Mouse (Mus musculus): ENCODE data around the gene Slc25a41. TPM values are rescaled to one million over a fixed set of nuclear protein-coding genes. Genes with fewer than 3 reads are reported as not detected.

Gene Slc25a41
- not detected in 2 replicates for polyA plus RNA-seq (2016; fragmentation: Nextera tagmentation; extraction: Ambion mirVana)

- no peaks in the 10 kb centered on the region for H3K36me3 ChIP-seq
- no peak within 1 kb of the TSS for H3K4me3 ChIP-seq
- 74% methylated on average over 8 of the region's 8 CpGs for WGBS
- no peaks in the 10 kb centered on the region for H3K9me3 ChIP-seq (replicated peaks)
- peaks cover 33% of the 10 kb centered on the region for H3K27me3 ChIP-seq (ENCODE audit: low read depth, poor library complexity, severe bottlenecking)
- H3K4me1 ChIP-seq = no peaks in the 10 kb centered on the region
- no peak for DNase-seq (ENCODE audit: low spot score)
- no peak within 1 kb of the TSS for H3K27ac ChIP-seq
Observed at GRCm38 (mm10) chr17:57041554-57041953, at the start of gene Slc25a41. Gene Slc25a41, minus strand, starts transcription at chr17:57041654.

- peaks cover 9% of the 10 kb centered on the region for H3K4me1 ChIP-seq
- H3K36me3 ChIP-seq = no peaks in the 10 kb centered on the region
- no peaks in the 10 kb centered on the region for H3K9me3 ChIP-seq (replicated peaks)
- DNase-seq (ENCODE audit: low spot score) = peak; percentile 42
- peak within 1 kb of the TSS; percentile 65; the same call in 1 of the 2 replicates for H3K27ac ChIP-seq
- H3K27me3 ChIP-seq (ENCODE audit: low read depth, poor library complexity, severe bottlenecking) = peaks cover 41% of the 10 kb centered on the region
- peak within 1 kb of the TSS; percentile 46 for H3K4me3 ChIP-seq
- WGBS = under 1% methylated on average over 31 of the region's 31 CpGs
Observed at GRCm38 (mm10) chr17:57087049-57087832, 45.8 kb upstream of the Slc25a41 start, which contains the start of gene Tubb4a. Gene Tubb4a, minus strand, starts transcription at chr17:57087782.

- no peak overlapping the region for H3K4me3 ChIP-seq
Observed at GRCm38 (mm10) chr17:57085970-57086757, 44.7 kb upstream of the Slc25a41 start.

GRCm38 (mm10) chr17:57082481-57082880, 41.0 kb upstream of the Slc25a41 start:
- H3K9me3 ChIP-seq (replicated peaks) = no peaks in the 10 kb centered on the region
- WGBS = 91% methylated on average over 5 of the region's 5 CpGs
- no peak overlapping the region for H3K27ac ChIP-seq
- H3K4me1 ChIP-seq = peaks cover 13% of the 10 kb centered on the region
- peaks cover 20% of the 10 kb centered on the region for H3K27me3 ChIP-seq (ENCODE audit: low read depth, poor library complexity, severe bottlenecking)
- H3K36me3 ChIP-seq = no peaks in the 10 kb centered on the region
- DNase-seq (ENCODE audit: low spot score) = no peak
- H3K4me3 ChIP-seq = no peak overlapping the region

More at GRCm38 (mm10) chr17:57085970-57086757, 44.7 kb upstream of the Slc25a41 start:
- H3K27ac ChIP-seq = no peak overlapping the region
- DNase-seq (ENCODE audit: low spot score) = no peak
- H3K27me3 ChIP-seq (ENCODE audit: low read depth, poor library complexity, severe bottlenecking) = peaks cover 41% of the 10 kb centered on the region
- H3K9me3 ChIP-seq (replicated peaks) = no peaks in the 10 kb centered on the region
- H3K36me3 ChIP-seq = no peaks in the 10 kb centered on the region
- 87% methylated on average over 11 of the region's 11 CpGs for WGBS
- peaks cover 9% of the 10 kb centered on the region for H3K4me1 ChIP-seq

- WGBS = 93% methylated on average over 31 of the region's 31 CpGs
Observed at GRCm38 (mm10) chr17:57081234-57081842, 39.9 kb upstream of the Slc25a41 start.

GRCm38 (mm10) chr17:57079919-57080318, 38.5 kb upstream of the Slc25a41 start:
- H3K27ac ChIP-seq = no peak overlapping the region
- 74% methylated on average over 3 of the region's 3 CpGs for WGBS
- no peak for DNase-seq (ENCODE audit: low spot score)
- no peaks in the 10 kb centered on the region for H3K27me3 ChIP-seq (ENCODE audit: low read depth, poor library complexity, severe bottlenecking)
- peaks cover 6% of the 10 kb centered on the region for H3K4me1 ChIP-seq
- no peaks in the 10 kb centered on the region for H3K36me3 ChIP-seq
- no peak overlapping the region for H3K4me3 ChIP-seq
- H3K9me3 ChIP-seq (replicated peaks) = no peaks in the 10 kb centered on the region

More at GRCm38 (mm10) chr17:57081234-57081842, 39.9 kb upstream of the Slc25a41 start:
- H3K27ac ChIP-seq = no peak overlapping the region
- peaks cover 6% of the 10 kb centered on the region for H3K4me1 ChIP-seq
- H3K27me3 ChIP-seq (ENCODE audit: low read depth, poor library complexity, severe bottlenecking) = peaks cover 8% of the 10 kb centered on the region
- no peak for DNase-seq (ENCODE audit: low spot score)
- H3K36me3 ChIP-seq = no peaks in the 10 kb centered on the region
- no peaks in the 10 kb centered on the region for H3K9me3 ChIP-seq (replicated peaks)
- H3K4me3 ChIP-seq = no peak overlapping the region

- H3K27me3 ChIP-seq (ENCODE audit: low read depth, poor library complexity, severe bottlenecking) = 0 out of 2 replicates have a peak, but pooled peaks cover 8% of the 10 kb centered on the region
- H3K36me3 ChIP-seq = no peaks in the 10 kb centered on the region
- H3K4me3 ChIP-seq = no peak within 1 kb of the TSS
- no peak for DNase-seq (ENCODE audit: low spot score)
- no peak within 1 kb of the TSS for H3K27ac ChIP-seq
- H3K4me1 ChIP-seq = peaks cover 6% of the 10 kb centered on the region
- H3K9me3 ChIP-seq (replicated peaks) = no peaks in the 10 kb centered on the region
- WGBS = 52% methylated on average over 6 of the region's 6 CpGs
Observed at GRCm38 (mm10) chr17:57078336-57078735, 36.9 kb upstream of the Slc25a41 start, which contains the start of gene Dennd1c. Gene Dennd1c, minus strand, starts transcription at chr17:57078514.

GRCm38 (mm10) chr17:57076916-57077315, 35.5 kb upstream of the Slc25a41 start:
- H3K4me3 ChIP-seq = no peak overlapping the region
- peaks cover 16% of the 10 kb centered on the region for H3K27me3 ChIP-seq (ENCODE audit: low read depth, poor library complexity, severe bottlenecking)
- DNase-seq (ENCODE audit: low spot score) = no peak
- 47% methylated on average over 3 of the region's 3 CpGs for WGBS
- H3K36me3 ChIP-seq = no peaks in the 10 kb centered on the region
- peaks cover 6% of the 10 kb centered on the region for H3K4me1 ChIP-seq
- no peaks in the 10 kb centered on the region for H3K9me3 ChIP-seq (replicated peaks)
- no peak overlapping the region for H3K27ac ChIP-seq

GRCm38 (mm10) chr17:57070699-57071098, 29.2 kb upstream of the Slc25a41 start:
- Histone ChIP-seq H3K27me3 (ENCODE audit: low read depth, poor library complexity, severe bottlenecking) (peaks cover 63% of the 10 kb centered on the region), H3K36me3 (no peaks in the 10 kb centered on the region), H3K4me3 (no peak overlapping the region), H3K4me1 (peaks cover 7% of the 10 kb centered on the region), H3K9me3 (replicated peaks) (no peaks in the 10 kb centered on the region), H3K27ac (no peak overlapping the region)
- peak; percentile 42 for DNase-seq (ENCODE audit: low spot score)
- WGBS = 5% methylated on average over 11 of the region's 11 CpGs

- DNase-seq (ENCODE audit: low spot score) = no peak
- H3K9me3 ChIP-seq (replicated peaks) = no peaks in the 10 kb centered on the region
- H3K27me3 ChIP-seq (ENCODE audit: low read depth, poor library complexity, severe bottlenecking) = peaks cover 68% of the 10 kb centered on the region
- no peaks in the 10 kb centered on the region for H3K36me3 ChIP-seq
- 9% methylated on average over 9 of the region's 9 CpGs for WGBS
- peaks cover 7% of the 10 kb centered on the region for H3K4me1 ChIP-seq
- no peak overlapping the region for H3K27ac ChIP-seq
- no peak overlapping the region for H3K4me3 ChIP-seq
Observed at GRCm38 (mm10) chr17:57070272-57070671, 28.8 kb upstream of the Slc25a41 start.

GRCm38 (mm10) chr17:57066908-57067307, 25.5 kb upstream of the Slc25a41 start:
- no peak overlapping the region for H3K4me3 ChIP-seq
- no peak for DNase-seq (ENCODE audit: low spot score)
- H3K27me3 ChIP-seq (ENCODE audit: low read depth, poor library complexity, severe bottlenecking) = peaks cover 84% of the 10 kb centered on the region
- peaks cover 15% of the 10 kb centered on the region for H3K4me1 ChIP-seq
- no peaks in the 10 kb centered on the region for H3K9me3 ChIP-seq (replicated peaks)
- 66% methylated on average over 5 of the region's 5 CpGs for WGBS
- H3K36me3 ChIP-seq = no peaks in the 10 kb centered on the region
- H3K27ac ChIP-seq = no peak overlapping the region

- 5% methylated on average over 8 of the region's 8 CpGs for WGBS
- DNase-seq (ENCODE audit: low spot score) = no peak
Observed at GRCm38 (mm10) chr17:57063031-57063430, 21.6 kb upstream of the Slc25a41 start.

More at GRCm38 (mm10) chr17:57063031-57063430, 21.6 kb upstream of the Slc25a41 start:
- H3K27me3 ChIP-seq (ENCODE audit: low read depth, poor library complexity, severe bottlenecking) = peaks cover 86% of the 10 kb centered on the region
- no peak overlapping the region for H3K4me3 ChIP-seq
- H3K27ac ChIP-seq = no peak overlapping the region
- peaks cover 25% of the 10 kb centered on the region for H3K4me1 ChIP-seq
- H3K9me3 ChIP-seq (replicated peaks) = no peaks in the 10 kb centered on the region
- no peaks in the 10 kb centered on the region for H3K36me3 ChIP-seq
